Mouse (Mus musculus) megakaryocyte, embryonic 14.5 days (primary cell): ENCODE data around the gene Sacs.

Experiments used
- FLI1 ChIP-seq: IDR thresholded peaks from 2 replicates; pipeline ENCODE4 v1.6.1; 2012; ENCODE audit warnings: low read length, inconsistent platforms, mixed read lengths
- GATA1 ChIP-seq: IDR thresholded peaks from 3 replicates; pipeline ENCODE4 v1.6.1; 2012; ENCODE audit warnings: mixed read lengths, low read length, inconsistent platforms, borderline replicate concordance

DNA sequence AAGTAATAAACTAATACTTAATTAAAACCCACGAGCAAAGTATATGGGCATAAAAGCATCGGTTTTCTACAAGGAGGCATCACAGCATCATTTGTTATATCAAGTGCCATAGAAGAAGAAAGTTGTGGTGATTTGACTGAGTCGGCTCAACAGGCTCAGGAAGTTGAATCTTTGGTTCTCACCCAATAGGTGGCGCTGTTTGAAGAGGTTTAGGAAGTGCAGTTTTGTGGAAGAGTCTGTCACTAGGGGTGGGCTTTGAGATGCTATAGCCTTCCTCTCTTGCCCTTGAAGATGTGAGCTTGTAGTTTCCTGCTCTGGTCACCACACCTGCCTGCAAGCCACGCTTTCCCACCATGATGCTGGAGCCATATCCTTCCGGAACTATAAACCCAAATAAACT, 104.4 kb downstream of the Sacs start:
- TF ChIP-seq FLI1: no peak
- TF ChIP-seq GATA1: no peak
